Mouse (Mus musculus) T-helper 2 cell (primary cell): ENCODE results near the gene Pnrc1.

Experiments
- in situ Hi-C: fragments of 300-600 bp; cut with MboI, MseI; formaldehyde crosslinking; loops from one replicate; pipeline ENCODE4 v1.15.1; 2025; ENCODE audit warnings: high pct_unique_total_duplicates

Pnrc1 gene

GRCm38 (mm10) chr4:33270386-33271314, 19.3 kb downstream of the Pnrc1 start:
- in situ Hi-C loops: no loop called here

DNA sequence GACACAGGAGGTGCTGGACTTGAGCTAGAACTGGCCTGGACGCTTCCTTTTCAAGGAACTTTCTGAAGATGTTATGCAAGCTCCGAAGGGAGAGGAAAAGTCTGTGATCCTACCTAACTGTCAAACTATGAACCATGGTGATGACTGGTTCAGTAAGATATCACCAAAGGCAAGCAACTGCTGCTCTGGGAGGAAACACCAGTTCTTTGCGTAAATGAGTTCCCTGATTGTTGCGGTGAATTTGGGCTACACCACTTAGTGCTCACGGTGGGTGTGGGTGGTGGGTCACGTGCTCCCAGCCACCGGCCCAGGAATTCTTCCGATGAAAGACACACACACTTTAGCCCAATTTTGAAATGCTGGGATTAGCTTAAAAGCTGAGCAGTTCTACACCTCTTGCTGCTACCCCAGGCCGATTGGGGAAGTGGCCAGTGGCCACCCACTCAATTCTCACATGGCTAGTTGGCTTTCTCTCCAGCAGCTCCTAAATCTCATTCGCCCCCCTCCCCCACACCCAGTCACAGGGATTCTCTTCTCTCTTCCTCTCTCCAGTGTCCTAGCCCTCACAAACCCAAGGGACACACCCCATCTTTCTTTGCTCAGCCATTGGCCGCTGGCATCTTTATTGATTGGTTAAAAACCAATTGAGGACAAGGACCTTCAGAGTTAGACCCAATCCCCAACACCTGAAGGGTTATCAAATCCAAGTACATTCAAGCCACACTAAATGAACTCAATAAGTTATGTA, 24.8 kb downstream of the Pnrc1 start:
- in situ Hi-C loops: no loop called here

GRCm38 (mm10) chr4:33262897-33263296, 27.1 kb downstream of the Pnrc1 start:
- in situ Hi-C loops: no loop called here

DNA sequence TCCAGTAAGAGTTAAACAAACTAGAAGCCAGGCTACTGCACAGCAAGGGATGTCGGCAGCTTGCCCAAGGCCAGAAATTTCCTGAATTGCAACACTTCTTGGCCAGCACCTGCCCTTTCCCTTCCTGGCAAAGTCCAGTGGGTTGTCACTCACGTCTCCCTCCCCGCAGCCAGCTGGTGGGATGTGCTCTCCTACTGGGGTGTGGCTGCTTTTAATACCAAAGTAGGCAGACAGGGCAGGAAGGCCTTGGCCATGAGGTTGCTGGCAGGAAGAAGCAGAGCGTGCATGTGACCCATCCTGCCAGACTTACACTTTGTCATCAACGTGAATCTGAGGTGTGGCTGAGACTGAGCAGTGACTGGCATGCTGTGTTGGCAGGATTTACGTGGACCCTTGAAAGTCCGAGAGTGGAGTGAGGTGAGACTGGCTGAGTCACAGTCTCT, 28.6 kb downstream of the Pnrc1 start:
- in situ Hi-C loops: no loop called here

DNA sequence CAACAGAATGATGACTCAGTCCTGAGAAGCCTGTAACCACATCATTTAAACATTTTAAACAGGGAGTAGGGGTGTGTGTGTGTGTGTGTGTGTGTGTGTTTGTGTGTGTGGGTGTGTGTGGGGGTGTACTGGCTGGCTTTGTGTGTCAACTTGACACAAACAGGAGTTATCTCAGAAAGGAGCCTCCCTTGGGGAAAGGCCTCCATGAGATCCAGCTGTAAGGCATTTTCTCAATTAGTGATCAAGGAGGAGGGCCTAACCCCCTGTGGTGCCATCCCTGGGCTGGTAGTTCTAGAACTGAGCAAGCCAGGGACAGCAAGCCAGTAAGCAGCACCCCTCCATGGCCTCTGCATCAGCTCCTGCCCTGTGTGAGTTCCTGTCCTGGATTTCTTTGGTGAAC, 29.7 kb downstream of the Pnrc1 start:
- in situ Hi-C loops: no loop called here

GRCm38 (mm10) chr4:33257263-33257964, 32.5 kb downstream of the Pnrc1 start:
- in situ Hi-C loops: no loop called here

DNA sequence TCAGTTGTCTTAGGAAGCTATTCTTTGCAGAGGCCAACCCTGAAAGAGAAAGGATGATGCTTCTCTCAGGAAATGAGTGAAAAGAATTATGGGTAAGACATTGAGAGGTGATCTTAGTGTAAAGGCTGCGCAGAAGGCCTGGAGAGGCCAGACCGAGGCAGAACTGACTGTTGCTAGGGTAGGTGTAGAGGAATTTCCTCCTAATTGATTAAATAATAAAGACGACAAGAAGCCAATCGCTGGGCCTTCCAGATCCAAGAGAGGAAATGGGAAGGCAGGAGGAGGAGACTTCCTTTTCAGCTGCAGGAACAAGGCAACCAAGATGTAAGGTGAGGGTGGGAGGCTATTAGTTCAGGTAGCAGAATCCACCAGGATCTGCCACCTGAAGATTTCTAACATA, 35.3 kb downstream of the Pnrc1 start:
- in situ Hi-C loops: no loop called here

- in situ Hi-C loops: no loop called here
Measured at GRCm38 (mm10) chr4:33250867-33251266, 39.1 kb downstream of the Pnrc1 start.

GRCm38 (mm10) chr4:33249716-33250230, 40.2 kb downstream of the Pnrc1 start:
- in situ Hi-C loops: no loop called here

DNA sequence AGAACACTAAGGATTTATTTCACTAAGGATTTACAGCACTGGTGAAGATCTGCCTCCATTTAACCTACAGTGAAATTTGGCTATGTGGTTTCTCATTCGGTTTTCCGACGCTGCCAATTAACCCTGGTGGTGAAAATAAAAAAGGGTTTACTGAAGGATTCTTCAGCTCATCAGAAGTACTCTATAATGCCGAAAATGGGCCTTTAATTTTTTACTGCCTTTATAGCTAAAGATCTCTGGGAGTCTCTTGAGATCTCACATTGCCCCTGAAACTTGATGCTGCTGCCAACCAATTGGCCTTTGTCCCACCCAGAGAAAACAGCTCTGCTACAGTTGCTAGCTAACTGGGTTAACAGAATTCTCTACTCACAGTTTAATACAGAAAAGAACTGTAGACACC, 41.0 kb downstream of the Pnrc1 start:
- in situ Hi-C loops: no loop called here

GRCm38 (mm10) chr4:33248062-33248889, 41.7 kb downstream of the Pnrc1 start:
- in situ Hi-C loops: no loop called here

- in situ Hi-C loops: no loop called here
Measured at GRCm38 (mm10) chr4:33247479-33248053, 42.4 kb downstream of the Pnrc1 start.

DNA sequence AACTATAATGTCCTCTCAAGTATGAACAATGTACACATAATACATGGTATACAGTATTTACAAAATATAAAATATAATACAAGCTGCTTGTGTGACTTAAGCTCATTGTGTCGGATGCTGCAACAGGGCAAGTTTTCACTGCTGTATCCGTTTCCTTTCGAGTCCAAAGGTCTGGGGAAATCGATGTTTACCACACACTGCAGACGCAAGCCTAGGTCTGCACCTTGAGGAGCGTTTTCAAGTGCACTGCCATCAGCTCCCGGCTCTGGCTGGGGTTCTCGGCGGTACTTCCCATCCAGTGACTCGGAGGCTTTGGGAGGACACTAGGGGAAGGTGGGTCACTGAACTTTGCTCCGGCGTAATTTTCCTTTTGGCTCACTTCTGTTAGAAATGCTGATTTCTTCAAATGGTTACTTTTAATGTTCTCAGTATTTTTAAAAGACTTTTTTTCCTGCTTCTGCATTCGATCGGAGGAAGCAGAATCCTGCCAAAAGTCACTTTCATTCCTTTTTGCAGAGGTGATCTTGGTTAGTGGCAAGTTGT, 44.0 kb downstream of the Pnrc1 start:
- in situ Hi-C loops: no loop called here

- in situ Hi-C loops: no loop called here
Measured at GRCm38 (mm10) chr4:33243921-33244320, 46.0 kb downstream of the Pnrc1 start.

GRCm38 (mm10) chr4:33243016-33243758, 46.8 kb downstream of the Pnrc1 start:
- in situ Hi-C loops: no loop called here

DNA sequence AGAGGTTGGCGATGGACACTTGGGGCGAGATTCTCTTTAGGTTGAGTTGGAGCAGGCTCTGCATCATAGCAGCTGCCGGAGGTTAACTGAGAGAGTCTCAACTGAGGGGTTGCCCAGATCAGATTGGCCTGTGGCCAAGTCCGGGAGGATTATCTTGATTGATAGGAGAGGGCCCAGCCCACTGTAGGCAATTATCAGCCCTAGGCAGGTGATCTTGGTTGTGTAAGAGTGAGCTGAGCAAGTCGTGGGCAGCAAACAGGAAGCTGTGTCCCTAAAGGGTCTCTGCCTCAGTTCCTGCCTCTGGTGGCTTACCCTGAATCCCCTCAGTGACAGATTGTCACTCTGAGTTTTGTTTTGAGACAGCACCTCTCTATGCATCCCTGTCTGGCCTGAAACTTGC, 47.4 kb downstream of the Pnrc1 start:
- in situ Hi-C loops: no loop called here

GRCm38 (mm10) chr4:33230881-33231280, 59.1 kb downstream of the Pnrc1 start:
- in situ Hi-C loops: no loop called here

- in situ Hi-C loops: no loop called here
Measured at GRCm38 (mm10) chr4:33229639-33230038, 60.3 kb downstream of the Pnrc1 start.

DNA sequence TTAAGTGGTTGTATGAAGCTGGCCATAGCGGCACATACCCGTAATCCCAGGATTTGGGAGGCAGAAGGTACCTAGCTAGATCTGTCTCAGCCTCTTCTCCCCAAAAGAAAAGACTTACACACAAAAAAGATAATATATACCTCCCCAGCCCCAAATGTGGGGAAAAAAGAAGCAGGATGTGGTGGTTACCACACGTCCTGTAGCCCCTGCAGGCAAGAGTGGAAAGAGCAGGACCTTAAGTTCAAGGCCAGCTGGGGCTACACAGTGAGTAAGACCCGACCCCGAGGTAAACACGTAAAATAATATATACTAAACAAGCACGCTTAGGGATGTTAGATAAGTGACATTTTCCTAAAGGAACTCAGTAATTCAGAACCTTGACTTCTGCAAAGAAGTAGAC, 62.8 kb downstream of the Pnrc1 start:
- in situ Hi-C loops: no loop called here
